Mouse (Mus musculus) stomach, embryonic 16.5 days (tissue): ENCODE data around the gene Zdhhc9. TPM values are rescaled to one million over a fixed set of nuclear protein-coding genes. Genes with fewer than 3 reads are reported as not detected.

Experiments
- ATAC-seq: fragments of 200-750 bp; cut with Nextera tagmentation; 2 replicates; pipeline ENCODE4 v1.8.0; 2017; ENCODE audit warnings: moderate number of reproducible peaks, moderate TSS enrichment; ENCODE audit not compliant: insufficient read depth, low FRiP score
- H3K27ac ChIP-seq: fragments of 300-500 bp; sonication (generic); 2 replicates; pipeline ENCODE4 v1.5.1; 2014; ENCODE audit warnings: low read length
- H3K27me3 ChIP-seq: fragments of 300-500 bp; sonication (generic); 2 replicates; pipeline ENCODE4 v1.6.1; 2014; ENCODE audit warnings: low read length, control low read depth, mixed read lengths; ENCODE audit not compliant: control insufficient read depth, insufficient read depth
- H3K36me3 ChIP-seq: fragments of 300-500 bp; sonication (generic); 2 replicates; pipeline ENCODE4 v1.6.1; 2014; ENCODE audit warnings: low read length; ENCODE audit not compliant: control insufficient read depth, insufficient read depth
- H3K4me1 ChIP-seq: fragments of 300-500 bp; sonication (generic); 2 replicates; pipeline ENCODE4 v1.6.1; 2014; ENCODE audit warnings: low read length, control low read depth, mixed read lengths; ENCODE audit not compliant: control insufficient read depth, insufficient read depth
- H3K4me2 ChIP-seq: fragments of 300-500 bp; sonication (generic); 2 replicates; pipeline ENCODE4 v1.6.1; 2014; ENCODE audit warnings: low read depth, low read length, mixed read lengths
- H3K4me3 ChIP-seq: fragments of 300-500 bp; sonication (generic); replicated peaks from 2 replicates; pipeline ENCODE4 v1.5.1; 2014; ENCODE audit warnings: mild to moderate bottlenecking, low read length
- H3K9ac ChIP-seq: fragments of 300-500 bp; sonication (generic); 2 replicates; pipeline ENCODE4 v1.6.1; 2014; ENCODE audit warnings: low read length
- H3K9me3 ChIP-seq: fragments of 300-500 bp; sonication (generic); replicated peaks from 2 replicates; pipeline ENCODE4 v1.6.1; 2016; ENCODE audit warnings: low read length, control low read depth; ENCODE audit not compliant: control insufficient read depth
- WGBS: fragments of 180-500 bp; shearing (Covaris S2); extraction: QIAGEN DNeasy Blood & Tissue Kit; methylation state at CpG from one replicate; pipeline ENCODE4 v1.1.7; 2014; 5-methylcytosine and 5-hydroxymethylcytosine counted together
- polyA plus RNA-seq: library from polyadenylated mRNA; unstranded; fragments of >200 nt; fragmentation: Nextera tagmentation; extraction: Ambion mirVana; gene quantifications from 2 replicates; pipeline ENCODE4 v1.2.1, GENCODE M21; 2015

The Zdhhc9 gene
- polyA plus RNA-seq, 1 experiment from 2014 or later, result 6.1 TPM

GRCm38 (mm10) chrX:48139368-48140285, 69.1 kb downstream of the Zdhhc9 start:
- ATAC-seq, result no peak

GRCm38 (mm10) chrX:48138539-48139275, 70.0 kb downstream of the Zdhhc9 start:
- Histone ChIP-seq H3K9ac (no peak overlapping the region), H3K9me3 (no peaks in the 10 kb centered on the region), H3K4me3 (no peak overlapping the region), H3K27me3 (no peaks in the 10 kb centered on the region), H3K4me2 (no peak overlapping the region), H3K4me1 (no peaks in the 10 kb centered on the region), H3K27ac (peak overlapping the region; percentile 67), H3K36me3 (no peaks in the 10 kb centered on the region)
- no peak for ATAC-seq
- 51% methylated on average over 7 of the region's 7 CpGs for WGBS

More at GRCm38 (mm10) chrX:48139368-48140285, 69.1 kb downstream of the Zdhhc9 start:
- no peaks in the 10 kb centered on the region for H3K4me1 ChIP-seq
- H3K4me2 ChIP-seq, result no peak overlapping the region
- peak overlapping the region; percentile 67 for H3K27ac ChIP-seq
- H3K4me3 ChIP-seq, result no peak overlapping the region
- H3K36me3 ChIP-seq, result no peaks in the 10 kb centered on the region
- H3K9me3 ChIP-seq, result no peaks in the 10 kb centered on the region
- 52% methylated on average over 14 of the region's 14 CpGs for WGBS
- no peaks in the 10 kb centered on the region for H3K27me3 ChIP-seq
- H3K9ac ChIP-seq, result no peak overlapping the region

- 69% methylated on average over 6 of the region's 6 CpGs for WGBS
- Histone ChIP-seq H3K9me3 (no peaks in the 10 kb centered on the region), H3K4me2 (no peak overlapping the region), H3K4me3 (no peak overlapping the region), H3K27me3 (no peaks in the 10 kb centered on the region), H3K9ac (no peak overlapping the region), H3K4me1 (no peaks in the 10 kb centered on the region), H3K27ac (peak overlapping the region; percentile 66; the same call in 1 of the 2 replicates), H3K36me3 (no peaks in the 10 kb centered on the region)
- ATAC-seq, result no peak
Observed at GRCm38 (mm10) chrX:48138011-48138410, 70.7 kb downstream of the Zdhhc9 start.

GRCm38 (mm10) chrX:48136935-48137334, 71.7 kb downstream of the Zdhhc9 start:
- 84% methylated on average over 4 of the region's 4 CpGs for WGBS
- ATAC-seq, result no peak
- no peaks in the 10 kb centered on the region for H3K9me3 ChIP-seq

GRCm38 (mm10) chrX:48129167-48129566, 79.5 kb downstream of the Zdhhc9 start:
- Histone ChIP-seq H3K9ac (no peak overlapping the region), H3K4me3 (no peak overlapping the region), H3K27me3 (no peaks in the 10 kb centered on the region), H3K9me3 (no peaks in the 10 kb centered on the region), H3K4me2 (no peak overlapping the region), H3K4me1 (no peaks in the 10 kb centered on the region), H3K27ac (no peak overlapping the region), H3K36me3 (no peaks in the 10 kb centered on the region)
- ATAC-seq, result no peak
- WGBS, result 75% methylated on average over 1 of the region's 1 CpGs

More at GRCm38 (mm10) chrX:48136935-48137334, 71.7 kb downstream of the Zdhhc9 start:
- Histone ChIP-seq H3K27ac (no peak overlapping the region), H3K27me3 (no peaks in the 10 kb centered on the region), H3K4me3 (no peak overlapping the region), H3K4me1 (no peaks in the 10 kb centered on the region), H3K9ac (no peak overlapping the region), H3K4me2 (no peak overlapping the region), H3K36me3 (no peaks in the 10 kb centered on the region)

- Histone ChIP-seq H3K27me3 (no peaks in the 10 kb centered on the region), H3K9ac (no peak overlapping the region), H3K9me3 (no peaks in the 10 kb centered on the region), H3K4me3 (no peak overlapping the region), H3K27ac (no peak overlapping the region), H3K36me3 (no peaks in the 10 kb centered on the region), H3K4me1 (no peaks in the 10 kb centered on the region), H3K4me2 (no peak overlapping the region)
- no peak for ATAC-seq
- 72% methylated on average over 6 of the region's 6 CpGs for WGBS
Observed at GRCm38 (mm10) chrX:48127502-48128218, 81.0 kb downstream of the Zdhhc9 start.

- H3K4me1 ChIP-seq, result no peaks in the 10 kb centered on the region
- H3K4me2 ChIP-seq, result no peak overlapping the region
- H3K9ac ChIP-seq, result no peak overlapping the region
- no peaks in the 10 kb centered on the region for H3K27me3 ChIP-seq
- H3K9me3 ChIP-seq, result no peaks in the 10 kb centered on the region
- WGBS, result 64% methylated on average over 6 of the region's 6 CpGs
- H3K4me3 ChIP-seq, result no peak overlapping the region
- no peak overlapping the region for H3K27ac ChIP-seq
- ATAC-seq, result no peak
- no peaks in the 10 kb centered on the region for H3K36me3 ChIP-seq
Observed at GRCm38 (mm10) chrX:48126903-48127476, 81.7 kb downstream of the Zdhhc9 start.

- 26% methylated on average over 17 of the region's 17 CpGs for WGBS
- Histone ChIP-seq H3K4me1 (no peaks in the 10 kb centered on the region), H3K4me3 (no peak overlapping the region), H3K9ac (no peak overlapping the region), H3K27me3 (no peaks in the 10 kb centered on the region), H3K9me3 (no peaks in the 10 kb centered on the region), H3K36me3 (no peaks in the 10 kb centered on the region), H3K27ac (no peak overlapping the region), H3K4me2 (peak overlapping the region; percentile 38)
- ATAC-seq, result no peak
Observed at GRCm38 (mm10) chrX:48124132-48125071, 84.3 kb downstream of the Zdhhc9 start.
